Mouse (Mus musculus) cerebellum, postnatal 14 days (tissue): ENCODE data around the gene Rhod.
"Not testable (repeated sequence)": the region's sequence is repeated elsewhere in the genome, so short reads cannot be mapped to it uniquely, and the experiment has no call there.

Source experiments
- DNase-seq, 2 experiments: peaks; one replicate each; pipeline ENCODE4 v3.0.0; 2021; ENCODE audit warnings: mixed read lengths in 2 of 2

The Rhod gene

DNA sequence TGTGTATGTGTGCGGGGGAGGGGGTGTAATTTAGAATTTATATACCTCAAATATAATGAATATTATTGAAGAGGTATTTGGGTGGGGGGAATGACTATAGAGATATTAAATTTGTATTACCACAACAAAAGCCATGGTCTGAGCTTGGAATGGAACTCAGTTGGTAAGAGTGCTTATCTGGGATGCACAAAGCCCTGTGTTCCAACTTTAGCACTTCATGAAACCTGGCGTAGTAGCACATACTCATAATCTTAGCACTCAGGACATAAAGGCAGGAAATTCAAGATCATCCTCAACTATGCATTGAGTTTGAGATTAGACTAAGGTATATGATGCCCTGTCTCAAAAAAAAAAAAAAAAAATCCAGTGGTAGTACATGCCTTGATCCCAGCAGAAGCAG, 34.4 kb downstream of the Rhod start:
- DNase-seq = no peak

DNA sequence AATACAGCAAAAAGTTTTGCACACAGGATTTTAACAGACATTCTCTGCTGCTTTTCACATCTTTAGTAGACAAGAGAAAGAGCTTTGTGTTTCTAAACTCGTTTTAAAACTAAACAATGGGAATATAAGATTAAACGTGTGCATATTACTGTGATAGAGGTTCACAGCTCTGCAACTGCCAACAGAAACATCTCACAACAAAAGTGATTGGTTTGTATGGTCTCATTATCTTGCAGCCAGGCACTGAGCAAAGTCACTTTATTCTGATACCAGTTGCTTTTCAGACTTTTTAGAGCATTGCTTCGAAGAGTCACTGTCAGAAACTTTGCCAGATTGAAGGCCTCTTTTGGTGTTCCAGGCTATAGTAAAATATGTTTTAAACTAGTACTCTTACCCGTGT, 40.3 kb downstream of the Rhod start:
- no peak for DNase-seq

DNA sequence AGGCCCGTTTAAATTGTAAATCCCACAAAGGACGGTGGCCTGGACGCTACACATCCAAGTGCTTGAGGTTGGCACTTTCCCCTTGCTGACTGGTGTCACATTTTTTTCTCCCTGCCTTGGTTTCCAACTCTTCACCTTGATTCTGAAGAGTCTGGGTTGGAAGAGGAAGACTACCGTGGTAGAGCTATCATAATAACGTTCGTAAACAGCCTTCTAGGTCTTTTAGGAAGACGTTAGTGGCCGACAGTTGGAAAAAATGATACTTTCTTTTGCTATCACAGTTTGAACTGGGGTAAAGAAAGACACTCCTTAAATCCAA, 40.6 kb downstream of the Rhod start:
- DNase-seq = no peak

DNA sequence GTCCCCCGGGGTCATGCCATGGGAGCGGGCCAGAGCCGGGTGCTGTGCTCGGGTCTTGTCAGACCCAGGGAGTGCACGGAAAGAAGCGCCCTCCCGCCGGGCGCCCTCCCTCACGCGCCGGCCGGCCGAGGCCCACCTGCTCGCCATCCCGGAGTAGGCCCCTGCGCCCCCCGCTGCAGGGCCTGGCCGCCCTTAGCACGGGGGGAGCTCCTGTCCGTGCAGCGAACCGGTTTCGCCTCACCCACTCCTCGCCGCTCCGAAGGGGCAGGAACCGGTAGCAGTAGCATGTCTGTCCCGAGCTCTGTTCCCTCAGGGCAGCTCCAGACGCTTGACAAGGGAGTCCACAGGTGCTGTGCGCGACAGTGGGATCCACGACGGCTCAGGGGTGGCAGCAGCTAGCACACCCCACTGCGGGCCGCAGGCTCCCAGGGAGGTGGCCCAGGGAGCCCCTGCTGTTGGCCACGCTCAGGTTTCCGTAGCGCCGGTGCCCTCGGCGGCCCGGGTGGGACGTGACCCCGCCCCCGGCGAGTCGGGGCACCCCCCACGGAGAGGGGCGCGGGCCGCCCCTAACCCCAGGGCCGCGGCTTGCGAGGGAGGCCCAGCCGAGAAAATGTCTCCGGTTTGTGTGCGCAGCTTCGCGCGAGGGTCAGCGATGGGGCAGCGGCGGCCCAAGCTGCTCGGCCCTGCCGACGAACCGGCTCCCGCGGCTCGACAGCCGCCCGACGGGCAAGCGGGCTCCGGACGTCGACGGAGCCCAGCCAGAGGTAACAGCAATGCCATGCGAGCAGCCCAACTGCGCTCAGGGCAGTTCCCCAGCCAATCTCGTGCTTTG, 41.2 kb downstream of the Rhod start, which contains the start of gene Kdm2a:
Gene Kdm2a (minus strand): TSS at position 488 of the 832 bp plus-strand sequence.
- DNase-seq = peak; percentile 52 to 60

DNA sequence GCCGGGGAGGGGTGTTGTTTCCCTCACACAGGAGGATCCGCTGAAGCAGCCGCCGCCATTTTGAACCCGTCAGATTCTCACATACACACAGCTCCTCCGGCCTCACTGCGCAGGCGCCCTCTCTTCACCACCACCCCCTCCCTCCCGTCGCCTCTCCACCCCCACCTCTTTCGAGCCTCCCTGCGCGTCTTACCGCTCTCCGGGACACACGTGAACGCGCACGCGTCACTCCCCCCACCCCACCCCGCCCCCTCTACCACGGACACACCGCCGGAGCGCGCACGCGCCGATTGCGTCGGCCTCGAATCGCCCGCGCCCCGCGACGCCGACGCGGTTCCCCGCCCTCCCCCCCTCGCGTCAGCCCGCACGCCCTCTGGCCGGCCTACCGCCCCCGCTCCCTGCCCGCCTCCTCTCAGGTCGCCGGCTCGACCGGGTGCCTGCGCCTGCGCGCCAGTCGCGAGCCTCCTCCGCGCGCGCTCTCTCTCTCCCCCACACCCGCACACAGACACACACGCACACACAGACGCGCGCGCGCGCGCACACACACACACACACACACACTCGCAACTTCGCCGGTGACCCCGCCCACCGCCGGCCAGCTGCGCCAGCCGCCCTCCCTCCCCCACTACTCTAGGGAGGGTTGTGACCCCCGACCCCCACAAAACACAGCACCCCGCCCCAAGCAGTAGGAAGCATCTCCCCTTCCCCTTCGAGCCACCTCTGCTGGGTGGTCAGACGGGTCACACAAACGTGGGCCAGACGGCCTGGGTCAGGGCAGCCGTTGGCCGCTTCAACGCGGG, 42.0 kb downstream of the Rhod start:
- peak; percentile 98 for DNase-seq

DNA sequence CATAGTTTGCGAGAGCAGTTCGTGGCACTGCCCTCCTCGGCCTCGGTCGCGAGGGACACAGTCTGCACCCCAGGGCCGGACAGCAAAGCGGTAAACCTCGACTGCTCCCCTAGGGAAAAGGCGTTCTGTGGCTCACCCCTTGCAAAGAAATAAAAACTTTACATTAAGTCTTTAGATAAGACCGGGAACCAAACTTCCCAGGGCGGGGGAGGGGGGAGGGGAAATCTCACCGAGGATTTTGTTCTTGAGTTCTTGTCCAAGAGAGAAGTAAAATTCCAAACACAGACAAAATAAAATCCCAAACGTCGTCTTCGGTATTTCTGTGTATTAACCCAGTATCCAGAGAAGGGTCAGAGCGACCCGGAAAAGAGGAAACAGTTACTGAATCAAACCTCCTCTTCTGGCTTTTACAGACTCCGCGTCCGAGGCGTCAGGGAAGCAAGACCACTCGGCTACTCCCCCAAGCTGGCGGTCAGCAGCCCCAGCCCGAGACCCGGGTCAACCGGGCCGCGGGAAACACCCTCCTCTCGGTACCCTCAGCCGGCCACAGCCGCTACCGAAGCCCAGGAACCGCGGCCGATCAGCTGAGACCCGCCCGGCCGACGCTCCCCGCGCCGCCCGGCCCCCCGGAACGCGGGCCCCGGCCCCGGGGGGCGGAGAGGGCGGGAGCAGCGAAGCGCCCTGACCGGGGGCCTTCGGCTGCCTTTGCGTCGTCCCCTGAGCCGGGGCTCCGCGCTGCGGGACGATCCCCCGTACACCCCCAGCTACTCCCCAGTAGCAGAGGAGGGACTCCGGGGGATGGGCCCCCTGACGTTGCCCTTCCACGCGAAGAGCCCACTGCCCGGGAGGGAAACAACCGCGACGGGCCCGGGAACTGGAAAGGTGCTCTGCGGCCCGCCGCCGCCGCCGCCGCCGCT, 42.9 kb downstream of the Rhod start:
- DNase-seq = peak; percentile 60 to 61

DNA sequence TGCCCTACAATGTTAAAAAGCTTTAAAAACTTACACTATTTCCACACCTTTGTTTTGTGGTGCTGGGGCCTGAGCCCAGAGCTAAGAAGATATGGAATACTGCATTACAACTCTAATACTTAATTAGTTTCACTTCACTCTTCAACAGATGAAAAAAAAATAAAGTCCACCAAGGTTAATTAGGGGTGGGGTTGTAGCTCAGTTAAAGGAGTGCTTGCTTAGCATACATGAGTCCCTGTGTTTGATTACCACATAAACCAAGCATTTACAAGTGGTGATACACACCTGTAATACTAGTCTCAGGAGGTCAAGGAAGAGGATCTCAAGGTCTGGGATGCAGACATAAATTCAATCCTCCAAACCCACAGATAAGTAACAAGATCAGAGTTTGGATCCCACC, 52.0 kb downstream of the Rhod start:
- DNase-seq = no peak

DNA sequence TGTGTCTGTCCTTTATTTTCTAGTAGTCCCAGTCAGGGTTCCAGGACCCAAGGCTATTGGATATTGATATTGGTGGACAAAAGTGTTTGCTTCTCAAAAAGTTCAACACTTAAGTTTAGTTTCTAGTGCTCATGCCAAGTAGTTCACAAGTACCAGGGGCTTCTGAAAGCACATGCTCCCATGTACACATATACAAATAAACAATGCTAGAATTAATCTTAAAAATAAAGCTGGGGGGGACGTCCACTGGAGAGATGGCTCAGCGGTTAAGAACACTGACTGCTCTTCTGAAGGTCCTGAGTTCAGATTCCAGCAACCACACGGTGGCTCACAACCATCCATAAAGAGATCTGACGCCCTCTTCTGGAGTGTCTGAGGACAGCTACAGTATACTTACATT, 54.2 kb downstream of the Rhod start:
- no peak for DNase-seq

DNA sequence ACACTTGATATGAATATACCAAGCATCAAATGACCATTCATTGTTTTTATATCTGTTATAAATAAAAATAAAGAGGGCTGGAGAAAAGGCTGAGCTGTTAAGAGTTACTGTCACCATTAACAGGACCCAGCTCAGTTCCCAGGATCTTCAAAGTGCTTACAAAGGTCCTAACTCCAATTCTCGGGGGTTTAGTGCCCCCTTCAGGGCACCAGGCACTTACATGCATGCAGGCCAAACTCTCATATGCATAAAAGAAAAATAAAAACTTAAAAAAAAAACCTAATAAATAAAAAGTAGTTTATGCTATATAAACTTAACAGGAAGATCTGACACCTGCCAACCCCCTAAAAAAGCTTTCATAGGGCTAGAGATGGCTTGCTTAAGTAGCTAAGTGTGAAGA, 54.9 kb downstream of the Rhod start:
- DNase-seq = no peak

DNA sequence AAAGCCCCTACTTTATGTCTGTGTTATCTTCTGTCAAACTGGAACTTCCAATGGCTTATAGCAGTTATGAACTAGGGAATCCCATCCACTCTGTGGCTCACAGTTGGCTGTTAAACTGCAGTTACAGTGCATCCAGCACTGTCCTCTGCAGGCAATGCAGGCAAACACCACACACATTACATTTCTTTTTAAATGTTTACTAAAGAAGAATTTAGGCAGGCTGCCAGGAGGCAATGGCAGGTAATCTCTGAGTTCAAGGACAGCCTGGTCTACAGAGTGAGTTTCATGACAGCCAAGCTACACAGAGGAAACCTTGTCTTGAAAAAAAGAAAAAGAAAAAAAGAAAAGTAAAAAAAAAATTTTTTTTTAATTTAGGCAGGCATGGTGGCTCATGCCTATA, 55.9 kb downstream of the Rhod start:
- no peak for DNase-seq

DNA sequence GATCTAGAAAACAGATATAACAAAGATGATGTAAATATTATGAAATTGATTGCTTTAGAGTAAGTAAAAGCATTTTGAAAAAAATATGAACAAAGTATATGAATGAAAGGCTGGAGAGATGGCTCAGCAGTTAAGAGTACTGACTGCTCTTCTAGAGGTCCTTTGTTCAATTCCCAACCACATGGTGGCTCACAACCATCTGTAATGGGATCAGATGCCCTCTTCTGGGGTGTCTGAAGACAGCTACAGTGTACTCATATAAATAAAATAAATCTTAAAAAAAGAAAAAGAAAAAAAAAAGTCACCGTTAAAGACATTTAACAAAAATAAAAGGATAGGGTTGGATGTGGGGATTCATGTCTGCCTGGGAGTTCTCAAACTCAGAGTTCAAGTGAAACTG, 56.9 kb downstream of the Rhod start:
- DNase-seq = not testable (repeated sequence)
